Mouse (Mus musculus): ENCODE data around the gene Iqsec3. TPM values are rescaled to one million over a fixed set of nuclear protein-coding genes. Genes with fewer than 3 reads are reported as not detected.

Gene Iqsec3
- 3.9 and 6.2 TPM in 2 replicates for polyA plus RNA-seq (2015; fragmentation: Nextera tagmentation; extraction: Ambion mirVana)

- ATAC-seq = peak; percentile 96
- H3K4me3 ChIP-seq (replicated peaks; ENCODE audit: low read length) = peak within 1 kb of the TSS; percentile 55
- H3K4me2 ChIP-seq (ENCODE audit: low read length) = peak within 1 kb of the TSS; percentile 55
- H3K9ac ChIP-seq (replicated peaks; ENCODE audit: low read depth, low read length) = peak within 1 kb of the TSS; percentile 85
- H3K4me1 ChIP-seq (replicated peaks; ENCODE audit: control insufficient read depth, insufficient read depth, low read length) = peaks cover 10% of the 10 kb centered on the region
- H3K36me3 ChIP-seq (ENCODE audit: control insufficient read depth, insufficient read depth) = no peaks in the 10 kb centered on the region
- no peaks in the 10 kb centered on the region for H3K9me3 ChIP-seq (ENCODE audit: control insufficient read depth, low read length)
- peaks cover 9% of the 10 kb centered on the region; the same call in 1 of the 2 replicates for H3K27me3 ChIP-seq (replicated peaks; ENCODE audit: control insufficient read depth, insufficient read depth, low read length)
- H3K27ac ChIP-seq (ENCODE audit: low read length) = peak within 1 kb of the TSS; percentile 91
- WGBS = under 1% methylated on average over 57 of the region's 65 CpGs
Measured at GRCm38 (mm10) chr6:121473093-121473821, at the start of gene Iqsec3. Gene Iqsec3, minus strand, starts transcription at chr6:121473678.

GRCm38 (mm10) chr6:121522106-121522705, 48.7 kb upstream of the Iqsec3 start:
- Histone ChIP-seq H3K36me3 (ENCODE audit: control insufficient read depth, insufficient read depth) (no peaks in the 10 kb centered on the region), H3K9ac (replicated peaks; ENCODE audit: low read depth, low read length) (no peak overlapping the region), H3K4me3 (replicated peaks; ENCODE audit: low read length) (no peak overlapping the region), H3K4me2 (ENCODE audit: low read length) (no peak overlapping the region), H3K27me3 (replicated peaks; ENCODE audit: control insufficient read depth, insufficient read depth, low read length) (no peaks in the 10 kb centered on the region), H3K9me3 (ENCODE audit: control insufficient read depth, low read length) (no peaks in the 10 kb centered on the region), H3K4me1 (replicated peaks; ENCODE audit: control insufficient read depth, insufficient read depth, low read length) (peaks cover 3% of the 10 kb centered on the region), H3K27ac (ENCODE audit: low read length) (no peak overlapping the region)
- ATAC-seq = no peak
- WGBS = 81% methylated on average over 5 of the region's 5 CpGs

GRCm38 (mm10) chr6:121521030-121521429, 47.6 kb upstream of the Iqsec3 start:
- WGBS = 73% methylated on average over 3 of the region's 3 CpGs
- Histone ChIP-seq H3K4me2 (ENCODE audit: low read length) (no peak overlapping the region), H3K9ac (replicated peaks; ENCODE audit: low read depth, low read length) (no peak overlapping the region), H3K9me3 (ENCODE audit: control insufficient read depth, low read length) (no peaks in the 10 kb centered on the region), H3K27me3 (replicated peaks; ENCODE audit: control insufficient read depth, insufficient read depth, low read length) (no peaks in the 10 kb centered on the region), H3K4me1 (replicated peaks; ENCODE audit: control insufficient read depth, insufficient read depth, low read length) (peaks cover 3% of the 10 kb centered on the region), H3K27ac (ENCODE audit: low read length) (no peak overlapping the region), H3K4me3 (replicated peaks; ENCODE audit: low read length) (no peak overlapping the region), H3K36me3 (ENCODE audit: control insufficient read depth, insufficient read depth) (no peaks in the 10 kb centered on the region)
- no peak for ATAC-seq

GRCm38 (mm10) chr6:121519896-121520295, 46.4 kb upstream of the Iqsec3 start:
- Histone ChIP-seq H3K9me3 (ENCODE audit: control insufficient read depth, low read length) (no peaks in the 10 kb centered on the region), H3K4me3 (replicated peaks; ENCODE audit: low read length) (no peak overlapping the region), H3K27me3 (replicated peaks; ENCODE audit: control insufficient read depth, insufficient read depth, low read length) (no peaks in the 10 kb centered on the region), H3K9ac (replicated peaks; ENCODE audit: low read depth, low read length) (no peak overlapping the region), H3K27ac (ENCODE audit: low read length) (no peak overlapping the region), H3K4me1 (replicated peaks; ENCODE audit: control insufficient read depth, insufficient read depth, low read length) (peaks cover 3% of the 10 kb centered on the region), H3K4me2 (ENCODE audit: low read length) (no peak overlapping the region), H3K36me3 (ENCODE audit: control insufficient read depth, insufficient read depth) (no peaks in the 10 kb centered on the region)
- WGBS = 81% methylated on average over 2 of the region's 2 CpGs
- ATAC-seq = no peak

GRCm38 (mm10) chr6:121519266-121519810, 45.9 kb upstream of the Iqsec3 start:
- Histone ChIP-seq H3K4me2 (ENCODE audit: low read length) (no peak overlapping the region), H3K27me3 (replicated peaks; ENCODE audit: control insufficient read depth, insufficient read depth, low read length) (no peaks in the 10 kb centered on the region), H3K27ac (ENCODE audit: low read length) (no peak overlapping the region), H3K9me3 (ENCODE audit: control insufficient read depth, low read length) (no peaks in the 10 kb centered on the region), H3K36me3 (ENCODE audit: control insufficient read depth, insufficient read depth) (no peaks in the 10 kb centered on the region), H3K4me3 (replicated peaks; ENCODE audit: low read length) (no peak overlapping the region), H3K9ac (replicated peaks; ENCODE audit: low read depth, low read length) (no peak overlapping the region), H3K4me1 (replicated peaks; ENCODE audit: control insufficient read depth, insufficient read depth, low read length) (peaks cover 3% of the 10 kb centered on the region)
- WGBS = 78% methylated on average over 5 of the region's 5 CpGs
- no peak for ATAC-seq

GRCm38 (mm10) chr6:121517726-121518125, 44.2 kb upstream of the Iqsec3 start:
- 80% methylated on average over 6 of the region's 6 CpGs for WGBS
- Histone ChIP-seq H3K27ac (ENCODE audit: low read length) (no peak overlapping the region), H3K4me3 (replicated peaks; ENCODE audit: low read length) (no peak overlapping the region), H3K4me1 (replicated peaks; ENCODE audit: control insufficient read depth, insufficient read depth, low read length) (no peaks in the 10 kb centered on the region), H3K36me3 (ENCODE audit: control insufficient read depth, insufficient read depth) (no peaks in the 10 kb centered on the region), H3K4me2 (ENCODE audit: low read length) (no peak overlapping the region), H3K9me3 (ENCODE audit: control insufficient read depth, low read length) (no peaks in the 10 kb centered on the region), H3K27me3 (replicated peaks; ENCODE audit: control insufficient read depth, insufficient read depth, low read length) (no peaks in the 10 kb centered on the region), H3K9ac (replicated peaks; ENCODE audit: low read depth, low read length) (no peak overlapping the region)
- ATAC-seq = no peak

- H3K27me3 ChIP-seq (replicated peaks; ENCODE audit: control insufficient read depth, insufficient read depth, low read length) = no peaks in the 10 kb centered on the region
- 82% methylated on average over 3 of the region's 3 CpGs for WGBS
- no peaks in the 10 kb centered on the region for H3K36me3 ChIP-seq (ENCODE audit: control insufficient read depth, insufficient read depth)
- 0 out of 2 replicates have a peak, but pooled peaks cover 2% of the 10 kb centered on the region for H3K4me1 ChIP-seq (replicated peaks; ENCODE audit: control insufficient read depth, insufficient read depth, low read length)
- H3K9me3 ChIP-seq (ENCODE audit: control insufficient read depth, low read length) = no peaks in the 10 kb centered on the region
- ATAC-seq = no peak
- no peak overlapping the region for H3K4me2 ChIP-seq (ENCODE audit: low read length)
- no peak overlapping the region for H3K9ac ChIP-seq (replicated peaks; ENCODE audit: low read depth, low read length)
- H3K4me3 ChIP-seq (replicated peaks; ENCODE audit: low read length) = no peak overlapping the region
- no peak overlapping the region for H3K27ac ChIP-seq (ENCODE audit: low read length)
Measured at GRCm38 (mm10) chr6:121510381-121510780, 36.9 kb upstream of the Iqsec3 start.

- H3K27me3 ChIP-seq (replicated peaks; ENCODE audit: control insufficient read depth, insufficient read depth, low read length) = no peaks in the 10 kb centered on the region
- no peak overlapping the region for H3K9ac ChIP-seq (replicated peaks; ENCODE audit: low read depth, low read length)
- WGBS = 54% methylated on average over 7 of the region's 7 CpGs
- no peaks in the 10 kb centered on the region for H3K36me3 ChIP-seq (ENCODE audit: control insufficient read depth, insufficient read depth)
- H3K9me3 ChIP-seq (ENCODE audit: control insufficient read depth, low read length) = no peaks in the 10 kb centered on the region
- peak; percentile 26; the same call in 1 of the 2 replicates for ATAC-seq
- H3K4me3 ChIP-seq (replicated peaks; ENCODE audit: low read length) = no peak overlapping the region
- 0 out of 2 replicates have a peak, but pooled peaks cover 2% of the 10 kb centered on the region for H3K4me1 ChIP-seq (replicated peaks; ENCODE audit: control insufficient read depth, insufficient read depth, low read length)
- no peak overlapping the region for H3K27ac ChIP-seq (ENCODE audit: low read length)
- H3K4me2 ChIP-seq (ENCODE audit: low read length) = no peak overlapping the region
Measured at GRCm38 (mm10) chr6:121509871-121510270, 36.4 kb upstream of the Iqsec3 start.

- H3K9me3 ChIP-seq (ENCODE audit: control insufficient read depth, low read length) = no peaks in the 10 kb centered on the region
- 0 out of 2 replicates have a peak, but pooled peaks cover 2% of the 10 kb centered on the region for H3K4me1 ChIP-seq (replicated peaks; ENCODE audit: control insufficient read depth, insufficient read depth, low read length)
- no peak overlapping the region for H3K27ac ChIP-seq (ENCODE audit: low read length)
- H3K9ac ChIP-seq (replicated peaks; ENCODE audit: low read depth, low read length) = no peak overlapping the region
- 72% methylated on average over 5 of the region's 5 CpGs for WGBS
- H3K4me2 ChIP-seq (ENCODE audit: low read length) = no peak overlapping the region
- ATAC-seq = no peak
- H3K36me3 ChIP-seq (ENCODE audit: control insufficient read depth, insufficient read depth) = no peaks in the 10 kb centered on the region
- H3K27me3 ChIP-seq (replicated peaks; ENCODE audit: control insufficient read depth, insufficient read depth, low read length) = no peaks in the 10 kb centered on the region
- H3K4me3 ChIP-seq (replicated peaks; ENCODE audit: low read length) = no peak overlapping the region
Measured at GRCm38 (mm10) chr6:121508266-121508665, 34.8 kb upstream of the Iqsec3 start.
